ENCODE assay signal across 9 mouse cellular contexts in the genomic region with DNA sequence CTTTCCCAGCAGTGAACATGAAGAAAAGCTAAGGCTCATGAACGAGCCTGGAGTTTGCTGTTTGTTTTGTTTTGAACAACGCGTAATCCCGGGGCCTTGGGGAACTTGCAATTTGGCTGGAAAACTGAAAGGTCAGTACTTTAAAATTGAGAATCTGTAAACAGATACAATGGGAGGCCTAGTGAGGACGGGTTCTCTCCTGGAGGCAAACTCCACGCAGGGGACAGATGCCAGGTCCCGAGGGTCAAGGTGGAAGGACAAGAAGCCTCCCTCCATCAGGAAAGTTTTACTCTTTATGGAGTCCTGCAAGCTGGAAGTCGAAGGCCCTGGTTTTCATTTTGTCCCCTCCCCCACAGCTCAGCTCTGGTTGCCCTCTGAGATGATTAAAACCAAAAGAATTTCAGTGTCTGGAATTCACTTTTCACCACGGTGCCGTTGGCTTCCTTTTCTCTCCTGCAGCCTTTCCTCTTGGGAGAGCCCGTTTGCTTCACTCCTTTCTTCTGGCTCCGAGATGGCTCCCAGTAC. TPM values are rescaled to one million over a fixed set of nuclear protein-coding genes. Genes with fewer than 3 reads are reported as not detected.
A peak's percentile ranks its signal among the peaks of the same experiment; 100 is the strongest.
DNase-seq lines count a peak whose midpoint lies in the region; ATAC-seq and TF ChIP-seq lines count a peak whose summit lies in the region.
"Had no signal": no experiment of that assay in that cellular context is flagged by ENCODE, and none has a peak within 500 bp of the region (broad histone marks: within the 10 kb centered on the region; RNA-seq: fewer than 3 reads in every experiment).

No protein-coding gene starts in this region.

- H3K27ac ChIP-seq in gastrocnemius, adult 2 months = peak overlapping the region; percentile 84
- H3K27ac ChIP-seq in forebrain, embryonic 12.5 days = peak overlapping the region; percentile 68
- H3K27ac ChIP-seq in hindbrain, postnatal 0 days = peak overlapping the region; percentile 58
- H3K27ac ChIP-seq in lung, postnatal 0 days (ENCODE audit: low read length) = peak overlapping the region; percentile 80
- peak overlapping the region; percentile 94 for H3K27ac ChIP-seq in stomach, embryonic 16.5 days (ENCODE audit: low read length)

- ATAC-seq in forebrain, embryonic 12.5 days (ENCODE audit: low FRiP score) = no peak
- no peak for ATAC-seq in hindbrain, postnatal 0 days
- peak; percentile 58 for ATAC-seq in lung, postnatal 0 days
- ATAC-seq in stomach, embryonic 16.5 days (ENCODE audit: insufficient read depth, low FRiP score) = no peak; the same call in 1 of the 2 replicates
- no peak for ATAC-seq in erythroblast, adult 5-6 weeks (replicated peaks; ENCODE audit: low FRiP score, poor library complexity, severe bottlenecking)

- DNase-seq in gastrocnemius, adult 2 months = peak; percentile 67
- no peak for DNase-seq in gastrocnemius, postnatal 10 days
- DNase-seq in hindbrain, postnatal 0 days (ENCODE audit: low spot score) = peak; percentile 27
- DNase-seq in lung, postnatal 0 days (ENCODE audit: low spot score) = peak; percentile 77
- no peak for DNase-seq in left cerebral cortex, postnatal 4 days

- H3K9me3 ChIP-seq in forebrain, embryonic 12.5 days = no peaks in the 10 kb centered on the region
- no peaks in the 10 kb centered on the region for H3K9me3 ChIP-seq in hindbrain, postnatal 0 days (ENCODE audit: low read length)
- H3K9me3 ChIP-seq in lung, postnatal 0 days (ENCODE audit: low read length) = no peaks in the 10 kb centered on the region
- no peaks in the 10 kb centered on the region for H3K9me3 ChIP-seq in stomach, embryonic 16.5 days (replicated peaks; ENCODE audit: control insufficient read depth, low read length)

- WGBS in forebrain, embryonic 12.5 days = 12% methylated on average over 12 of the region's 12 CpGs
- 19% methylated on average over 12 of the region's 12 CpGs for WGBS in hindbrain, postnatal 0 days
- WGBS in lung, postnatal 0 days = 15% methylated on average over 12 of the region's 12 CpGs
- WGBS in stomach, embryonic 16.5 days = 12% methylated on average over 12 of the region's 12 CpGs

- H3K4me1 ChIP-seq in forebrain, embryonic 12.5 days = peaks cover 83% of the 10 kb centered on the region
- H3K4me1 ChIP-seq in hindbrain, postnatal 0 days (ENCODE audit: insufficient read depth, low read length) = peaks cover 39% of the 10 kb centered on the region
- H3K4me1 ChIP-seq in lung, postnatal 0 days (ENCODE audit: insufficient read depth, low read depth, low read length) = peaks cover 12% of the 10 kb centered on the region; the same call in 1 of the 2 replicates
- peaks cover 36% of the 10 kb centered on the region for H3K4me1 ChIP-seq in stomach, embryonic 16.5 days (ENCODE audit: control insufficient read depth, insufficient read depth, low read length)

- no peak overlapping the region for H3K9ac ChIP-seq in forebrain, embryonic 12.5 days
- 0 out of 2 replicates have a peak overlapping the region, but pooled peaks have one; percentile 24 for H3K9ac ChIP-seq in hindbrain, postnatal 0 days (replicated peaks; ENCODE audit: low read length)
- H3K9ac ChIP-seq in lung, postnatal 0 days (replicated peaks; ENCODE audit: low read depth) = no peak overlapping the region
- H3K9ac ChIP-seq in stomach, embryonic 16.5 days (ENCODE audit: low read length) = peak overlapping the region; percentile 65

- no peaks in the 10 kb centered on the region for H3K27me3 ChIP-seq in forebrain, embryonic 12.5 days
- H3K27me3 ChIP-seq in hindbrain, postnatal 0 days (ENCODE audit: insufficient read depth, low read length) = no peaks in the 10 kb centered on the region
- H3K27me3 ChIP-seq in lung, postnatal 0 days (replicated peaks; ENCODE audit: insufficient read depth, low read length) = no peaks in the 10 kb centered on the region
- no peaks in the 10 kb centered on the region for H3K27me3 ChIP-seq in stomach, embryonic 16.5 days (ENCODE audit: control insufficient read depth, insufficient read depth, low read length)

- H3K36me3 ChIP-seq in forebrain, embryonic 12.5 days (replicated peaks) = no peaks in the 10 kb centered on the region; the same call in 1 of the 2 replicates
- no peaks in the 10 kb centered on the region for H3K36me3 ChIP-seq in hindbrain, postnatal 0 days (ENCODE audit: insufficient read depth, low read length)
- H3K36me3 ChIP-seq in lung, postnatal 0 days (ENCODE audit: insufficient read depth, low read length) = no peaks in the 10 kb centered on the region
- H3K36me3 ChIP-seq in stomach, embryonic 16.5 days (ENCODE audit: control insufficient read depth, insufficient read depth, low read length) = no peaks in the 10 kb centered on the region

- no peak for TF ChIP-seq CTCF in gastrocnemius, adult 2 months (IDR thresholded peaks at IDR 0.05)
- no peak for TF ChIP-seq CTCF in hindbrain, postnatal 0 days (IDR thresholded peaks at IDR 0.05; ENCODE audit: low read depth)
- TF ChIP-seq CTCF in lung, postnatal 0 days (IDR thresholded peaks at IDR 0.05) = no peak

- H3K4me3 ChIP-seq in gastrocnemius, adult 2 months = peak overlapping the region; percentile 43
- H3K4me3 ChIP-seq in forebrain, embryonic 12.5 days (replicated peaks) = no peak overlapping the region
- H3K4me3 ChIP-seq in hindbrain, postnatal 0 days (ENCODE audit: low read length) = no peak overlapping the region
- no peak overlapping the region for H3K4me3 ChIP-seq in lung, postnatal 0 days (ENCODE audit: low read depth, low read length)
- H3K4me3 ChIP-seq in stomach, embryonic 16.5 days (replicated peaks; ENCODE audit: low read length) = no peak overlapping the region; the same call in 1 of the 2 replicates
- H3K4me3 ChIP-seq: erythroblast, embryonic 14.5 days had no signal

- peak overlapping the region; percentile 10 for H3K4me2 ChIP-seq in forebrain, embryonic 12.5 days
- H3K4me2 ChIP-seq in hindbrain, postnatal 0 days (ENCODE audit: low read depth, low read length) = no peak overlapping the region
- no peak overlapping the region; the same call in 1 of the 2 replicates for H3K4me2 ChIP-seq in lung, postnatal 0 days (replicated peaks; ENCODE audit: low read depth, low read length)
- peak overlapping the region; percentile 41 for H3K4me2 ChIP-seq in stomach, embryonic 16.5 days (ENCODE audit: low read depth, low read length)

- no peak for TF ChIP-seq EP300 in lung, postnatal 0 days (IDR thresholded peaks at IDR 0.05)

- intact Hi-C loops in gastrocnemius, adult 2 months (cut with DNase I) = no loop called here
- intact Hi-C loops in left cerebral cortex, postnatal 4 days (cut with DNase I) = no loop called here

RNA-seq across cellular contexts. Expression of gene Kirrel, which starts 16.7 kb away (rescaled TPM):
- total RNA-seq in gastrocnemius, adult 2 months (2021) = 1 to 10 TPM; 4.1 to 5.7 TPM
- total RNA-seq in gastrocnemius, postnatal 10 days (2021) = 10 to 100 TPM; 13.7 to 19.0 TPM
- polyA plus RNA-seq in forebrain, embryonic 12.5 days (2016; fragmentation: Nextera tagmentation; extraction: Ambion mirVana) = 11.5 and 12.9 TPM in 2 replicates
- total RNA-seq in hindbrain, postnatal 0 days (2014; rRNA removed) = 7.2 and 11.3 TPM in 2 replicates
- 2.9 and 3.2 TPM in 2 replicates for polyA plus RNA-seq in hindbrain, postnatal 0 days (2015; fragmentation: Nextera tagmentation; extraction: Ambion mirVana)
- polyA plus RNA-seq in lung, postnatal 0 days (2015; fragmentation: Nextera tagmentation; extraction: Ambion mirVana) = 3.5 TPM in 2 replicates
- 9.6 and 11.0 TPM in 2 replicates for polyA plus RNA-seq in stomach, embryonic 16.5 days (2015; fragmentation: Nextera tagmentation; extraction: Ambion mirVana)
- not detected in 2 replicates for total RNA-seq in erythroblast, adult 5-6 weeks (2015; ENCODE audit: low replicate concordance)
- total RNA-seq in erythroblast, adult 5-6 weeks (2017; ENCODE audit: low replicate concordance) = not detected in 2 replicates
- total RNA-seq in left cerebral cortex, postnatal 4 days (2021) = 1 to 10 TPM; 9.1 to 9.5 TPM
- polyA plus RNA-seq: erythroblast, embryonic 14.5 days had no signal

Comparison
In these comparisons a context has a peak if more than half of its experiments do, and no peak if none do; other contexts are left out.
1. DNase-seq: peak in gastrocnemius, adult 2 months (single experiment), hindbrain, postnatal 0 days (single experiment) and lung, postnatal 0 days (single experiment); none in gastrocnemius, postnatal 10 days (single experiment) and left cerebral cortex, postnatal 4 days (single experiment).
2. H3K4me2 ChIP-seq: peak in forebrain, embryonic 12.5 days (single experiment) and stomach, embryonic 16.5 days (single experiment); none in hindbrain, postnatal 0 days (single experiment) and lung, postnatal 0 days (single experiment).
3. H3K9ac ChIP-seq: peak in hindbrain, postnatal 0 days (single experiment) and stomach, embryonic 16.5 days (single experiment); none in forebrain, embryonic 12.5 days (single experiment) and lung, postnatal 0 days (single experiment).
4. Peak in every context shown above with its lines, with median percentiles within 50 percentile points of each other: H3K27ac ChIP-seq.